Mouse (Mus musculus): Measurements from ENCODE around the gene Ctsl. TPM values are rescaled to one million over a fixed set of nuclear protein-coding genes. Genes with fewer than 3 reads are reported as not detected.

Gene Ctsl
- total RNA-seq, 2 experiments from 2014 or later = 9.3 to 23.3 TPM

GRCm38 (mm10) chr13:64376472-64376871 is 5.8 kb upstream of the Ctsl start:
- no peak for ATAC-seq (replicated peaks; ENCODE audit: poor library complexity, severe bottlenecking)

- ATAC-seq (replicated peaks; ENCODE audit: poor library complexity, severe bottlenecking) = no peak
Measured at GRCm38 (mm10) chr13:64375160-64375559, 4.5 kb upstream of the Ctsl start.

- ATAC-seq (replicated peaks; ENCODE audit: poor library complexity, severe bottlenecking) = peak; percentile 15
Measured at GRCm38 (mm10) chr13:64373695-64374094, 3.0 kb upstream of the Ctsl start.

- ATAC-seq (replicated peaks; ENCODE audit: poor library complexity, severe bottlenecking) = peak; percentile 38
Measured at GRCm38 (mm10) chr13:64369805-64370172, 901 bp downstream of the Ctsl start.

- no peak for ATAC-seq (replicated peaks; ENCODE audit: poor library complexity, severe bottlenecking)
Measured at GRCm38 (mm10) chr13:64368596-64368995, 2.1 kb downstream of the Ctsl start.

- ATAC-seq (replicated peaks; ENCODE audit: poor library complexity, severe bottlenecking) = no peak
Measured at GRCm38 (mm10) chr13:64367615-64368014, 3.1 kb downstream of the Ctsl start.

- no peak for ATAC-seq (replicated peaks; ENCODE audit: poor library complexity, severe bottlenecking)
Measured at GRCm38 (mm10) chr13:64365326-64365725, 5.4 kb downstream of the Ctsl start.

- peak; percentile 84 for ATAC-seq (replicated peaks; ENCODE audit: poor library complexity, severe bottlenecking)
Measured at GRCm38 (mm10) chr13:64364258-64364657, 6.4 kb downstream of the Ctsl start.

GRCm38 (mm10) chr13:64362139-64362538 is 8.6 kb downstream of the Ctsl start:
- no peak for ATAC-seq (replicated peaks; ENCODE audit: poor library complexity, severe bottlenecking)

- no peak for ATAC-seq (replicated peaks; ENCODE audit: poor library complexity, severe bottlenecking)
Measured at GRCm38 (mm10) chr13:64361020-64361419, 9.7 kb downstream of the Ctsl start.

GRCm38 (mm10) chr13:64359702-64360101 is 11.0 kb downstream of the Ctsl start:
- ATAC-seq (replicated peaks; ENCODE audit: poor library complexity, severe bottlenecking) = no peak

GRCm38 (mm10) chr13:64358476-64358875 is 12.2 kb downstream of the Ctsl start:
- no peak for ATAC-seq (replicated peaks; ENCODE audit: poor library complexity, severe bottlenecking)

GRCm38 (mm10) chr13:64357389-64357788 is 13.3 kb downstream of the Ctsl start:
- no peak for ATAC-seq (replicated peaks; ENCODE audit: poor library complexity, severe bottlenecking)

- no peak for ATAC-seq (replicated peaks; ENCODE audit: poor library complexity, severe bottlenecking)
Measured at GRCm38 (mm10) chr13:64349474-64349873, 21.2 kb downstream of the Ctsl start.

GRCm38 (mm10) chr13:64344082-64344501 is 26.6 kb downstream of the Ctsl start:
- peak; percentile 83 for ATAC-seq (replicated peaks; ENCODE audit: poor library complexity, severe bottlenecking)

- peak; percentile 67 for ATAC-seq (replicated peaks; ENCODE audit: poor library complexity, severe bottlenecking)
Measured at GRCm38 (mm10) chr13:64343598-64343997, 27.1 kb downstream of the Ctsl start.

GRCm38 (mm10) chr13:64335546-64336132 is 35.1 kb downstream of the Ctsl start:
- no peak for ATAC-seq (replicated peaks; ENCODE audit: poor library complexity, severe bottlenecking)

- ATAC-seq (replicated peaks; ENCODE audit: poor library complexity, severe bottlenecking) = no peak
Measured at GRCm38 (mm10) chr13:64333102-64333501, 37.6 kb downstream of the Ctsl start.

- ATAC-seq (replicated peaks; ENCODE audit: poor library complexity, severe bottlenecking) = no peak
Measured at GRCm38 (mm10) chr13:64332321-64332720, 38.4 kb downstream of the Ctsl start.

GRCm38 (mm10) chr13:64322561-64323281 is 48.0 kb downstream of the Ctsl start:
- no peak for ATAC-seq (replicated peaks; ENCODE audit: poor library complexity, severe bottlenecking)

- no peak for ATAC-seq (replicated peaks; ENCODE audit: poor library complexity, severe bottlenecking)
Measured at GRCm38 (mm10) chr13:64320334-64320733, 50.4 kb downstream of the Ctsl start.

- ATAC-seq (replicated peaks; ENCODE audit: poor library complexity, severe bottlenecking) = no peak
Measured at GRCm38 (mm10) chr13:64319782-64320181, 50.9 kb downstream of the Ctsl start.
